Comparison of ENCODE assay signal across 31 mouse cellular contexts in the genomic region with DNA sequence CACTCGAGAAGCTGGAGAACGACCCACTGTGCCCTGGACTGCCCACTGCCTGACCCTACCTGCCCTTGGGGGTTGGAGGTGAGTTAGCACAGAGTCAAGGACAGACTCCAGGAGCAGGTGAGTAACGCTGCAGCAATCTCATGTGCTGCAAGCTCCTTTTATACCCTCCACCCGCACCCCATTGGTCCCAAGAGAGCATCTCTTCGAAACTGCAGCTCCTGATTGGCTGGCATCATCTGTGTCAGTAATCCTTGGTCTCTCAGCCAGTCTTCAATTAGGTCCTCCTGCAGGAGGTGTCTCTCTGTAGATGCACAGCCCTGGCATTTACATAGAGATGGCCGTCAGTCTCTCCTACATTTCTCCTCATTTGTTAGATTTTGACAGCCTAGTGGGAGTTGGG.
"Had no signal": no experiment of that assay in that cellular context is flagged by ENCODE, and none has a peak within 500 bp of the region (broad histone marks: within the 10 kb centered on the region; RNA-seq: fewer than 3 reads in every experiment).

No protein-coding gene starts in this region.

- H3K27me3 ChIP-seq: limb, embryonic 12.5 days; limb, embryonic 13.5 days; limb, embryonic 15.5 days; liver, embryonic 12.5 days; liver, embryonic 13.5 days; liver, embryonic 15.5 days; lung, embryonic 15.5 days; midbrain, embryonic 12.5 days; midbrain, embryonic 13.5 days; midbrain, embryonic 15.5 days; neural tube, embryonic 12.5 days had no signal

- H3K4me3 ChIP-seq: limb, embryonic 10.5 days; limb, embryonic 12.5 days; limb, embryonic 13.5 days; limb, embryonic 15.5 days; liver, embryonic 12.5 days; liver, embryonic 13.5 days; liver, embryonic 15.5 days; lung, embryonic 15.5 days; megakaryocyte, embryonic 14.5 days; midbrain, embryonic 10.5 days; midbrain, embryonic 12.5 days; midbrain, embryonic 13.5 days; midbrain, embryonic 15.5 days; myocyte; neural tube, embryonic 12.5 days had no signal

- H3K4me1 ChIP-seq: limb, embryonic 10.5 days; limb, embryonic 12.5 days; limb, embryonic 13.5 days; liver, embryonic 12.5 days; liver, embryonic 13.5 days; liver, embryonic 15.5 days; lung, embryonic 15.5 days; midbrain, embryonic 12.5 days; midbrain, embryonic 13.5 days; midbrain, embryonic 15.5 days; neural tube, embryonic 12.5 days had no signal

- DNase-seq: left cerebral cortex, postnatal 4 days; liver; liver, embryonic 13.5 days; liver, postnatal 0 days; lung, adult 2 months; lung, embryonic 14.5 days; lung, postnatal 10 days; lung, postnatal 14 days; lung, postnatal 36 days; lung, postnatal 4 days; midbrain, embryonic 14.5 days had no signal

- H3K9ac ChIP-seq: limb, embryonic 12.5 days; limb, embryonic 13.5 days; limb, embryonic 15.5 days; liver, embryonic 12.5 days; liver, embryonic 13.5 days; liver, embryonic 14.5 days; liver, embryonic 15.5 days; liver, postnatal 0 days; lung, embryonic 14.5 days; lung, embryonic 15.5 days; midbrain, embryonic 12.5 days; midbrain, embryonic 13.5 days; midbrain, embryonic 15.5 days; neural tube, embryonic 12.5 days had no signal

- H3K4me2 ChIP-seq: limb, embryonic 12.5 days; limb, embryonic 13.5 days; limb, embryonic 15.5 days; liver, embryonic 11.5 days; liver, embryonic 12.5 days; liver, embryonic 13.5 days; liver, embryonic 15.5 days; lung, embryonic 14.5 days; lung, embryonic 15.5 days; midbrain, embryonic 11.5 days; midbrain, embryonic 12.5 days; midbrain, embryonic 13.5 days; midbrain, embryonic 15.5 days; neural tube, embryonic 12.5 days had no signal

- H3K36me3 ChIP-seq: limb, embryonic 10.5 days; limb, embryonic 12.5 days; limb, embryonic 13.5 days; limb, embryonic 15.5 days; liver, embryonic 12.5 days; liver, embryonic 13.5 days; liver, embryonic 15.5 days; lung, embryonic 15.5 days; midbrain, embryonic 10.5 days; midbrain, embryonic 12.5 days; midbrain, embryonic 13.5 days; midbrain, embryonic 15.5 days; neural tube, embryonic 12.5 days had no signal

- ATAC-seq: liver, embryonic 12.5 days; liver, postnatal 0 days; lung, postnatal 0 days; midbrain, embryonic 13.5 days; midbrain, embryonic 15.5 days; midbrain, embryonic 16.5 days had no signal

- H3K9me3 ChIP-seq: limb, embryonic 10.5 days; limb, embryonic 12.5 days; limb, embryonic 15.5 days; liver, embryonic 12.5 days; liver, embryonic 13.5 days; liver, embryonic 15.5 days; lung, embryonic 15.5 days; midbrain, embryonic 10.5 days; midbrain, embryonic 12.5 days; midbrain, embryonic 13.5 days; midbrain, embryonic 15.5 days; neural tube, embryonic 12.5 days had no signal

- H3K27ac ChIP-seq: limb, embryonic 10.5 days; limb, embryonic 12.5 days; limb, embryonic 13.5 days; limb, embryonic 15.5 days; liver, embryonic 12.5 days; liver, embryonic 13.5 days; liver, embryonic 14.5 days; liver, embryonic 15.5 days; lung, embryonic 15.5 days; macrophage; midbrain, embryonic 10.5 days; midbrain, embryonic 12.5 days; midbrain, embryonic 13.5 days; midbrain, embryonic 15.5 days; neural tube, embryonic 12.5 days had no signal
